Mouse (Mus musculus) lung, postnatal 14 days (tissue): ENCODE data around the gene Tlr11.

Source experiments
- DNase-seq: peaks from one replicate; pipeline ENCODE4 v3.0.0; 2021

Gene Tlr11

GRCm38 (mm10) chr14:50357593-50357992 is at the start of gene Tlr11:
Tlr11 (plus strand) TSS chr14:50357914.
- no peak for DNase-seq

GRCm38 (mm10) chr14:50326661-50327060 is 31.1 kb upstream of the Tlr11 start, which contains the start of gene Olfr734:
Olfr734 (minus strand) TSS chr14:50326761.
- no peak for DNase-seq

GRCm38 (mm10) chr14:50348796-50349195 is 8.9 kb upstream of the Tlr11 start, which contains the start of gene Olfr735:
Olfr735 (minus strand) TSS chr14:50348872.
- no peak for DNase-seq

GRCm38 (mm10) chr14:50352438-50352837 is 5.3 kb upstream of the Tlr11 start:
- no peak for DNase-seq

- no peak for DNase-seq
These were observed 989 bp upstream of the Tlr11 start for GRCm38 (mm10) chr14:50356725-50357124.

- no peak for DNase-seq
These were observed 2.8 kb downstream of the Tlr11 start for GRCm38 (mm10) chr14:50360480-50360879.

- no peak for DNase-seq
These were observed 5.8 kb downstream of the Tlr11 start for GRCm38 (mm10) chr14:50363561-50363960.

GRCm38 (mm10) chr14:50380863-50381262 is 23.1 kb downstream of the Tlr11 start, which contains the start of gene Olfr736:
Olfr736 (plus strand) TSS chr14:50381163.
- no peak for DNase-seq

- no peak for DNase-seq
These were observed 49.6 kb downstream of the Tlr11 start, which contains the start of gene Olfr738 for GRCm38 (mm10) chr14:50407268-50407667. Olfr738 (plus strand) TSS chr14:50407568.
